Mouse (Mus musculus) G1E (cell line): Measurements from ENCODE around the gene AL731706.1.

Experiments
- CTCF ChIP-seq: IDR thresholded peaks from 2 replicates; pipeline ENCODE4 v1.5.1; 2012; ENCODE audit warnings: low read depth, low read length, inconsistent platforms, mixed read lengths
- GATA1 ChIP-seq: IDR thresholded peaks from 2 replicates; pipeline ENCODE4 v1.6.1; 2012; ENCODE audit warnings: borderline replicate concordance, low read length, inconsistent platforms, mixed read lengths
- GATA2 ChIP-seq: IDR thresholded peaks from 2 replicates; pipeline ENCODE4 v1.6.1; 2012; ENCODE audit warnings: low read depth, low read length, inconsistent platforms, borderline replicate concordance
- TAL1 ChIP-seq: conservative IDR thresholded peaks from 2 replicates; pipeline ENCODE4 v1.6.1; 2012; ENCODE audit warnings: low read depth, low read length, inconsistent platforms, mixed read lengths

GRCm38 (mm10) chr2:136896131-136896530, 4.9 kb upstream of the AL731706.1 start:
- TF ChIP-seq TAL1, result no peak
- TF ChIP-seq GATA1, result no peak
- no peak for TF ChIP-seq GATA2
- no peak for TF ChIP-seq CTCF
